Mouse (Mus musculus) lung, adult 2 months (tissue): ENCODE measurements around the gene Notum. TPM values are rescaled to one million over a fixed set of nuclear protein-coding genes. Genes with fewer than 3 reads are reported as not detected.

ENCODE experiments used
- DNase-seq: peaks from one replicate; pipeline ENCODE4 v3.0.0; 2022
- H3K4me1 ChIP-seq: fragments of 200-500 bp; 2 replicates; pipeline ENCODE4 v1.6.1; 2011; ENCODE audit warnings: low read length; ENCODE audit not compliant: control insufficient read depth, insufficient read depth
- H3K4me3 ChIP-seq: fragments of 200-500 bp; replicated peaks from 2 replicates; pipeline ENCODE3; 2011; ENCODE audit warnings: low read depth, mild to moderate bottlenecking, control low read depth, low read length; ENCODE audit errors: extremely low read depth
- CTCF ChIP-seq: fragments of 200-500 bp; IDR thresholded peaks from 2 replicates; pipeline ENCODE4 v1.5.1; 2011; ENCODE audit warnings: mild to moderate bottlenecking, low read length, control low read depth; ENCODE audit not compliant: insufficient read depth
- POLR2A ChIP-seq: fragments of 200-500 bp; IDR thresholded peaks from 2 replicates; pipeline ENCODE4 v1.6.1; 2011; ENCODE audit warnings: low read depth, mild to moderate bottlenecking, control low read depth, low read length, borderline replicate concordance; ENCODE audit errors: extremely low read depth
- WGBS: fragments of 180-500 bp; shearing (Covaris S2); methylation state at CpG from one replicate; pipeline ENCODE4 v1.1.7; 2018; 5-methylcytosine and 5-hydroxymethylcytosine counted together
- polyA plus RNA-seq: library from polyadenylated mRNA; depleted of rRNA; stranded (reverse); fragments of >200 nt; gene quantifications from 2 replicates; pipeline ENCODE4 v1.2.3, GENCODE M21; 2012; rRNA removed

The Notum gene
- polyA plus RNA-seq, 1 experiment, result 15.5 TPM

DNA sequence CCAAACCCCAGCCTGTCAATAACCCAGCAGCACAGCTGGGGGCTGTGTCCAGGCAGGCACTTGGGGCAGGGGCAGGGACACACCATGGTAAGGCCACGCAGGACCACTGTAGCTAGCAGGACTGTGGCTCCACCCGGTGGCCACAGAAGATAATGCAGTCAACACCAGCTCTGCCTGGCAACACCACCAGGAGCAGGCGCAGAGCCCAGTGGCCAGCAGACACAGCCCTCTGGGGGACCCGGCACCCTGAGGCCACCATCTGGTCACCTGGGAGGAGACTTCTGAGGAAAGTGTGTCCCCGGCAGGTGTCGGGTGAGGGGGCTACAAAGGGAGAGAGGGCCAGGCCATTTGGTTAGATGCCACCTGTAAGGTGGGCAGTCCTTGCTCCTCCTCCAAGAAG lies 48.2 kb downstream of the Notum start:
- H3K4me3 ChIP-seq, result no peak overlapping the region
- peak; percentile 70 for DNase-seq
- peaks cover 7% of the 10 kb centered on the region for H3K4me1 ChIP-seq
- 37% methylated on average over 6 of the region's 6 CpGs for WGBS
- no peak for TF ChIP-seq POLR2A
- peak; percentile 85 for TF ChIP-seq CTCF

DNA sequence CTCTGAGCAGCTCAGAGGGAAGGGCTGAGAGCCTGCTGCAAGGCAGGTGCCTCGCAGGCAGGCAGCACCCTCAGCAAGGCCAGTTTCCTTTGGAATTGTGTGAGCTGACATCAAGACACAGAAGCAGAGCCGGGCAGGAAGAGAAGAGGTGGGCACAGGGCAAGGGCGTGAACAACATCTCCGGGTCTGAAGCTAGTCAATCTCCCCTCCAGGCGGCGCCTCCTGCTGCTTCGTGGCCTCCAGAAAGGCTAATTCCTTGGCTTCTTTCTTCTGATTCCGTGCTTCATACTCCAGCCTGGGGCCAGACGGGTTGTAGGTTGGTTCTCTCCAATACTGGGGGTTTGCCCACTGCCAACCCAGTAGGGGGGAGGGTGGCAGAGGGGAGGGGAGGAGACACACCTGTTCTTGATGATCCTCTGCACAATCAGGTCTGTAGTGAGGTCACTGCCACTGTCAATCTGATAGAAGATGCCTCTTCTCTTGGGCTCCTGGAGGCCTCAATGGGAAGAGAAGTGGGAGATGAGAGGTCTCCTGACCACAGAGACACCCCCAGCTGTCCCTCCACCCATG lies 50.4 kb downstream of the Notum start:
- DNase-seq, result no peak
- H3K4me3 ChIP-seq, result no peak overlapping the region
- TF ChIP-seq CTCF (no peak), POLR2A (no peak)
- 82% methylated on average over 9 of the region's 9 CpGs for WGBS
- H3K4me1 ChIP-seq, result peaks cover 3% of the 10 kb centered on the region

DNA sequence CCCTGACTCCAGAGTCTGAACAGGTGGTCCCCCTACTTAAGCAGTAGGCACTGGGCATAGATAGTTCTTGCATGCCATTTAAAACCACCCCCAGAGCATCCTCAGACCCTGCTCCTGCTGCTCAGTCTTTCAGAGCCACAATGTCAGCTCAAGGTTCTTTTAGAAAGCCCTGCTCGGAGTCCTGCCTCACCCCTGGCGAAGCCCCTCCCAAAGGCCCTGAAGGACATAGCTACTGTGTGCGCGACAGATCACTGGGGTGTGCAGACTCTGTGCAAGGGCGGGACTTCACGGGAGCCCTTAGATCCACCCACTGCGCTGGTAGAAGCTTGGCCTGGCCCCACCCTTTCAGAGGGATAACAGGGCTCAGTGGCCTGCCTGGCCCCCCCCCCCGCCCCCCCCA lies 51.7 kb downstream of the Notum start:
- no peak for DNase-seq
- no peak overlapping the region for H3K4me3 ChIP-seq
- no peak for TF ChIP-seq CTCF
- no peak for TF ChIP-seq POLR2A
- peaks cover 3% of the 10 kb centered on the region for H3K4me1 ChIP-seq
- 55% methylated on average over 8 of the region's 8 CpGs for WGBS

DNA sequence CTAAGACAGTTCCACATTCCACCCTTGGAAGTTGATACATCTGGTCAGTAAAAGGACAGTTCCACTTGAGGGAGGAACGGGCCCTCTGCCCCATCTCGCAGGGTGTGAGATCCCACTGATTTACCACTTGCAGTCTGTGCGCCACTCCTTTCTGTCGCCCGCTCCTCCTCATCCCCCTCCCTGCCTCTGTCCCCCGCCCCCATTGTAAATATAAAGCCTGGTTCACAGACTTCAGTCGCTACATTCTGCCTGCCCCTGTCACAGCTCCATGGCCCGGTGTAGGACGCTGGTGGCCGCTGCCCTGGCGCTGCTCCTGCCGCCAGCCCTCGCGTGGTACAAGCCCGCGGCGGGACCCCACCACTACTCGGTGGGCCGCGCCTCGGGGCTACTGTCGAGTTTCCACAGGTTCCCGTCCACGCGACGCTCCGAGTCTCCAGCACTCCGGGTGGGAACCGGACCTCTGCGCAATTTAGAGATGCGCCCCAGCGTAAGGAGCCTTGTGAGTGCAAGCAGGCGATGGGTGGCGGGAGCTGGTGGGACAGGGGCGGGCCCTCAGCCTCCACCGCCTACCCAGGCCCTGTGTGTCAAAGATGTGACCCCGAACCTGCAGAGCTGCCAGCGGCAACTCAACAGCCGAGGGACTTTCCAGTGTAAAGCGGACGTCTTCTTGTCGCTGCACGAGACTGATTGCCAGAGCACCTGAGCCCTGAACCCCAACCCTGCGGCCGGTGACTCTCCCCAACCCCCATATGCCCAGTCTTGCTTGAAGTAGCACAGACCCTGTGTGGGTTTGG lies 52.5 kb downstream of the Notum start, which contains the start of gene Npb:
TSS of gene Npb (plus strand) at position 237 of the 794 bp plus-strand sequence.
- Histone ChIP-seq H3K4me3 (no peak within 1 kb of the TSS), H3K4me1 (peaks cover 3% of the 10 kb centered on the region)
- 11% methylated on average over 45 of the region's 45 CpGs for WGBS
- DNase-seq, result no peak
- TF ChIP-seq CTCF, result no peak
- no peak for TF ChIP-seq POLR2A

DNA sequence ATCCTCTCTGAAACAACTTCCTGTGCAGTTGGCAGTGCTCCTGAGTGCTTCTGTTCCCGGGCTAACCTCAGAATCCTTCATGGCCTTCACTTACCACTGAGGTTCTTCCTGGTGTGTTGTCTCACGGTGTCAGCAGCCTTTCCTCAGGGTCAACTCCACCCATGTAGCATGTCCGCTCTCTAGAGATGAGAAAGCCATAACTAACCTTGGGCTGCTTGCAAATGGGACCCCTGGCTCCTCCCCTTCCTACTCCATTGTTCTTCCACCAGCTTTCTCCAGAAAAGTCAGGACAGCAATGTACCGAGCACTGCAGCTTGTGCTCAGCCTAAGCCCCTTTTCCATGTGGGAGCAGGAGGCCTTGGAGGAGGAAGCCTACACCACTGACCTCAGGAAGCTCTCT lies 54.2 kb downstream of the Notum start:
- WGBS, result 55% methylated on average over 4 of the region's 4 CpGs
- no peak overlapping the region for H3K4me3 ChIP-seq
- H3K4me1 ChIP-seq, result peaks cover 3% of the 10 kb centered on the region
- no peak for TF ChIP-seq CTCF
- TF ChIP-seq POLR2A, result no peak
- DNase-seq, result no peak

DNA sequence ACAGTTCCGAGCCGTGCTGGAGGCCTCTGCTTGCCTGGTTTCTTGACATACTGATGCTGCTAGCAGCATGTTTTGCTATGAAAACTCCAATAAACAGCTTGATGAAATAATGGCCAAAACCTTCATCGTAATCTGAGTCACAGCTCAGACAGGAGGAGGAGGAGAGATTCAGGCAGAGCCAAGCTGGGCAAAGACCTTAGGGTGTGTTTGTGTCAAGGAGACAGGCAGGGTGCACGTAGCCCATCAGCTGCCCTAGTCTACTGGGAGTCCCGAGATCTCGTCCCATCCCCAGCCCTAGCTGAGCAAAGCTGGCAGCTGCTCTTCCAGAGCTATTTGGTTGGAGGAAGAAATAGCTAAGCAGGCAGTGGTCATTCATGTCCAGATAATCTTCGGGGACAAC lies 55.3 kb downstream of the Notum start:
- no peak for DNase-seq
- Histone ChIP-seq H3K4me1 (peaks cover 3% of the 10 kb centered on the region), H3K4me3 (no peak overlapping the region)
- TF ChIP-seq POLR2A, result no peak
- 89% methylated on average over 7 of the region's 7 CpGs for WGBS

Other genes starting within 250 kb of the Notum start
- 39.2 and 49.8 TPM in 2 replicates for gene Nploc4, start 223.5 kb downstream of the Notum start, polyA plus RNA-seq
- 0.06 TPM in 1 of 2 replicates, not detected in the other for gene Tspan10, start 218.5 kb downstream of the Notum start, polyA plus RNA-seq
- gene Pde6g, start 207.7 kb downstream of the Notum start, polyA plus RNA-seq, result 0.45 and 0.57 TPM in 2 replicates
- 11.9 and 14.9 TPM in 2 replicates for gene Oxld1, start 203.1 kb downstream of the Notum start, polyA plus RNA-seq
- gene Ccdc137, start 203.1 kb downstream of the Notum start, polyA plus RNA-seq, result 11.0 and 14.5 TPM in 2 replicates
- 15.6 and 17.3 TPM in 2 replicates for gene Arl16, start 193.6 kb downstream of the Notum start, polyA plus RNA-seq
- 48.0 and 51.4 TPM in 2 replicates for gene Mrpl12, start 176.6 kb downstream of the Notum start, polyA plus RNA-seq
- gene Slc25a10, start 169.3 kb downstream of the Notum start, polyA plus RNA-seq, result 157 and 174 TPM in 2 replicates
- 0.86 and 1.0 TPM in 2 replicates for gene Gcgr, start 130.5 kb downstream of the Notum start, polyA plus RNA-seq
- 133 and 168 TPM in 2 replicates for gene Mcrip1, start 111.4 kb downstream of the Notum start, polyA plus RNA-seq
- gene Ppp1r27, start 110.0 kb downstream of the Notum start, polyA plus RNA-seq, result 3.3 TPM in 1 of 2 replicates, not detected in the other
- 192 and 254 TPM in 2 replicates for gene P4hb, start 87.9 kb downstream of the Notum start, polyA plus RNA-seq
- gene Arhgdia, start 79.6 kb downstream of the Notum start, polyA plus RNA-seq, result 890 and 923 TPM in 2 replicates
- gene Alyref, start 62.8 kb downstream of the Notum start, polyA plus RNA-seq, result 26.1 and 29.1 TPM in 2 replicates
- 136 and 159 TPM in 2 replicates for gene Anapc11, start 62.8 kb downstream of the Notum start, polyA plus RNA-seq
- 2.5 and 3.0 TPM in 2 replicates for gene Npb, start 52.7 kb downstream of the Notum start, polyA plus RNA-seq
- gene Pcyt2, start 43.2 kb downstream of the Notum start, polyA plus RNA-seq, result 217 and 238 TPM in 2 replicates
- 75.2 and 84.1 TPM in 2 replicates for gene Sirt7, start 35.9 kb downstream of the Notum start, polyA plus RNA-seq
- gene Mafg, start 27.6 kb downstream of the Notum start, polyA plus RNA-seq, result 41.5 and 51.3 TPM in 2 replicates
- gene Pycr1, start 17.4 kb downstream of the Notum start, polyA plus RNA-seq, result 4.1 and 4.5 TPM in 2 replicates
- 1.1 and 3.1 TPM in 2 replicates for gene Myadml2, start 13.0 kb downstream of the Notum start, polyA plus RNA-seq
- gene Aspscr1, start 11.8 kb upstream of the Notum start, polyA plus RNA-seq, result 86.9 and 95.8 TPM in 2 replicates
- gene Cenpx, start 52.6 kb upstream of the Notum start, polyA plus RNA-seq, result 68.0 and 69.1 TPM in 2 replicates
- 35.6 and 40.1 TPM in 2 replicates for gene Lrrc45, start 52.8 kb upstream of the Notum start, polyA plus RNA-seq
- 62.0 and 76.8 TPM in 2 replicates for gene Rac3, start 60.3 kb upstream of the Notum start, polyA plus RNA-seq
- 326 and 340 TPM in 2 replicates for gene Dcxr, start 66.1 kb upstream of the Notum start, polyA plus RNA-seq
- gene Cbr2, start 70.9 kb upstream of the Notum start, polyA plus RNA-seq, result 13,780 and 14,250 TPM in 2 replicates
- 0.24 and 1.6 TPM in 2 replicates for gene Hmga1b, start 101.6 kb upstream of the Notum start, polyA plus RNA-seq
- gene Rfng, start 123.0 kb upstream of the Notum start, polyA plus RNA-seq, result 55.8 and 59.8 TPM in 2 replicates
- gene Gps1, start 123.1 kb upstream of the Notum start, polyA plus RNA-seq, result 116 and 141 TPM in 2 replicates
- 32.0 and 35.4 TPM in 2 replicates for gene Dus1l, start 135.2 kb upstream of the Notum start, polyA plus RNA-seq
- 1,387 and 1,388 TPM in 2 replicates for gene Fasn, start 163.4 kb upstream of the Notum start, polyA plus RNA-seq